Mouse (Mus musculus): Measurements from ENCODE around the gene Myt1. TPM values are rescaled to one million over a fixed set of nuclear protein-coding genes. Genes with fewer than 3 reads are reported as not detected.

The Myt1 gene
- total RNA-seq (2021): 10 to 100 TPM; 26.3 to 27.8 TPM

DNA sequence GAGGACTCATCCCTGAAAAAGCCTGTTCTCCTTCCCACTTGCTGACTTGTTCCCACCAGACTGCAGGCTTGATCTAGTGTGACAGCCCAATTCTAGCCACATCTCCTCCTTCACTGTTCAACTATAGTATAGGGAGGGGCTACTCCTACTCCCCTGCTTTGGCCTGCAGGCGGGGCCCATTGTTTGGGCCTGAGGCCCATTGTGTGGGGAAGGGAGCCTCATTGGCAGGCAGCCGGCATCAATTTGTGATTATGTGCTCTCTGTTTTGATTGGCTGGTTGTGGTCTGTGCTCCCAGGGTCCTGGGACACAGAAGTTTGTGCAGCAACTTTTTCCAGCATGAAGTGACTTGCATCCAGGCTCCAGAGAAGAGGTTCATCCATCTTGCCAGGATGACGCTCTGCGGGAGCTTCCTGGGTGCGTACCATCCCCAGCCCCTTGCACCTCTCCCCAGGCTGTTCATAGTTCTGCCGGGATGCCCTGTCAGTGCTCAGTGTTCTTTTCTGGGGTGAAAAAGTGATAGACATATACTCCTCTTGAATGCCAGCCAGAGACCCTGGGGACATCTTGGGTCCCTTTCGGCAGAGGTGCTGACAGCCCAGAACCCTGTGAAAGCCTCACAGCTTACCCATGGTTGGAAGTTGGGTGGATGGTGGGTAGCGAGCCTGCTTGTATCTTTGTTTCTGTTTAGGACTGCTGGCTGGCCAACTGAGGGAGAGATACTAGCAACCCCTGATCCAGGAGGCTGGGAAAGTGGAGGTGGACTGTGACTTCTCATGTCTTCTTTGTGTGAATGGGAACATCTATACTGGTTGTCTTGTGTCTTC lies at the start of gene Myt1:
Gene Myt1, plus strand, starts transcription at position 327 of the 825 bp plus-strand sequence.
- DNase-seq: no peak

DNA sequence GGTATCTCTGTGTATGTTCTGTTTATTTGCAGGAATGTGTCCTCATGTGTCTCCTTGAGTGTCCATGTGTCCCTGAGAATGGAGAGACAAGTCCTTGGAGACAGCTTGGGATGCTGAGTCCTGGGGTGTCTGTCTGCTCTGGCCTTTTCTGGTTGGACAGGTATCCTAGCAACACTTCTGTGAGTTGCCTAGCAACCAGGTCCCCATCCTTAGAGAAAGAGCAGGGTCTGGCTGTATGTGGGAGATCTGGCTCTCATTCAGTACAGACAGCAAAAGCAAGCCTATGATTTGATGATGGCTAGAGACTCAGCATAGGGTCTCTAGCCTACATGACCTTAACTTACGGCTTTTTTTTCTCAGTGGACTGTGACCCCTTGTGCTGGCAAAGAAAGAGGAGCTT lies 49.4 kb upstream of the Myt1 start:
- DNase-seq: peak in 1 of 2 experiments; percentile 60

DNA sequence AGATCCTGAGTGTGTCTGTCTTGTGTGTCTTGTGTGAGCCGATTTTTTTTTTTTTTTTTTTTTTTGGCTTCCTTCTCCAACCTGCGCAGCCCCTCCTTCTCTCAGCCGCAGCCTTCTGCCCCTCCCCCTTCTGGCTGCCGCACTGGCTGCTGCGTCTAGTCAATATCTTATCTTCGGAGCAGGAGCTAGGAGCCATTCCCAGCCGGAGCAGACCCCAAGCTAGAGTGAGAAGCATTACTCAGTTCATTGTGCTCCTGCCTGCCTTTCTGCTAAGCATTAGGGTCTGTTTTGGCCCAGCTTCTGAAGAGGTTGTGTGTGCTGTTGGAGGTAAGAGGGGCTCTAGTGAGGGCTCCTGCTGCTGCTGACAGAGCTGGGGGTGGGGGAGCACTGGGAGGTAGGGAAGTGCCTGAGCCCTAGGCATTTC lies 48.2 kb upstream of the Myt1 start, which contains the start of gene Oprl1:
Gene Oprl1, plus strand, starts transcription at position 114 of the 424 bp plus-strand sequence.
- DNase-seq: peak; percentile 54 to 58

DNA sequence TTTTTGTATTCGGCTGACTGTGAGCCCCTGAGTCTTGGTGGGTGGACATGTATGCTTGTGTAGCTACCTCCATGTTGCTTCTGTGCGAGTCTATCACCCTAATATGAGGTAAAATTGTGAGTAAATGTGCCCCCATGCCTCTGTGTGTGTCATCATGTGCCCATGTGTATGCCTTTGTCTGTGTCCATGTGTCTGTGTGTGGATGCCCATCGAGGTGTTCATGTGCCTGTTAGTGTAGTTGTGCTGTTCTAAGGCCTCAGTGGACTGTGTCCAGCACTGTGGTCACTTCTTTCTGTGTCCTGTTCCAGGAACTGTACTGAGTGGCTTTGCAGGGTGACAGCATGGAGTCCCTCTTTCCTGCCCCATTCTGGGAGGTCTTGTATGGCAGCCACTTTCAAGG lies 47.8 kb upstream of the Myt1 start:
- DNase-seq: no peak

DNA sequence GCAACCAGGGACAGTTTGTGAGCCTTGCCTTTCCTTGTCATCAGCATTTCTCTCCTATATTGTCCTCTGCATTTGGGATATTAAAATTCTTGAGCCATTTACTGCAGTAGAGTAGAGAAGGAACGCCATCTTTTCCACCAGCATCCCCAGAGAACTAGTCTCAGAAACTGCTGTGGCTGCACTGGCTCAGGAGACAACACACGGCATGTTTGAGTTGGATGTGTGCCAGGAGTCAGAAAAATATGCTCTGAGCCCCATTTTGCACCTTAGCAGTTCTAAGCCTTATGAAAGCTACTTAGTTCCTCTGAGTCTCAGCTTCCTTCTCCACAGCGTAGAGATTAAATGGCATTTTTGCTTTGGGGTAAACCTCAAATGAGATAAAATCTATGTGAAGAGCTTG lies 46.1 kb upstream of the Myt1 start:
- DNase-seq: no peak

DNA sequence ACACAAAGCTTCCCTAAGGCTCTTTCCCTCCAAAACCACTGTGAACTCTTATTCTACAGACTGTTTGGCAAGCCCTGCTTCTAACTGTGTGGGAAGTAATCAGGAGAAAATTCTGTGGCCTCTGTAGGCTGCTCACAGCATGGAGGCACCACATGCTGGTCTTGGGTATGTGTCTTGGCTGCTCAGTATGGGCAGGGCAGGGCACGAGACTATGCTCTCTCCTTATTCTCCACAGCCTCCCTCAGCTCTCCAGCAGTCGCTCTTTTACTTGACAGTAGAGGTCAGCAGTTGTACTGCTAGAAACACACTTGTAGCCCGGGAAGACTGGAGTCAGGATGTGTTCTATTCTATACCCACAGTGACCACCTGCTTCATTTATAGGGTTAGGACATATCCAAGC lies 43.1 kb upstream of the Myt1 start:
- no peak for DNase-seq

DNA sequence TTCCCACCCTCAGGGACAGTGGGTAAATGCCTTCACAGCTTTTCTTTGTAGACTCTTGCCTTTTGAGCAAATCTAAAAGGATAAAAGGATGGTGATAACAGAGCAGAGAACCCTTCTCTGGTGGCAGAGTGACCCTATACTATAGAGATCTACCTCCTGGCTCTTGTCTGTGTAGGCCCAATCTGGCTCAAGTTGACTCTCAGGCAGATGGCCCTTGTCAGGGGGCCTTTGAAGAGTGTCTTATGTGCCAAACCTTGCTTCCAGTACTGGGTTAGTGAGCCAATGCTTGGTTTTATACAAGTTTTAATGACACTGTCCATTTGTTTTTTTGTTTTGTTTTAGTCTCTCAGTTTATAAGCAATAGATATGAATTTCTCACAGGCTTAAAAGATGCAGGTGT lies 41.9 kb upstream of the Myt1 start:
- no peak for DNase-seq

DNA sequence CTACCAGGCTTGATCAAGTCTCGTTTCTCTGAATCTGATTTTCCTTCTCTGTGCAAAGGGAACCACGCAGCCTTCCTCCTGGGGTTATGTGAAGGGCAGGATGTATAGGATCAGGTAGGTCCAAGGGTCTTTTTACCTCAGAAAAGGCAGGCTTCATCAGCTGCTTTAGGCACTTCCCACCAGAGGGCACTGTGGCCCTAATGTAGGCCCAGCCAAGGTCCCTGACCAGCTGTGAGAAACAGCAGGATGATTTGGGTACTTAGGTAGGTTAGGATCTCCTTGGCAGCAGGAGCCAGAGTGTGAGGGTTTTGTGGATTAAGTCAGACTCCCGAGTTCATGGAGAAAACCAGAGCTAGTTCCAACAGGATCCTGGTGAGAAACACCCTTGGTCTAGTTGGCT lies 40.9 kb upstream of the Myt1 start:
- DNase-seq: no peak

DNA sequence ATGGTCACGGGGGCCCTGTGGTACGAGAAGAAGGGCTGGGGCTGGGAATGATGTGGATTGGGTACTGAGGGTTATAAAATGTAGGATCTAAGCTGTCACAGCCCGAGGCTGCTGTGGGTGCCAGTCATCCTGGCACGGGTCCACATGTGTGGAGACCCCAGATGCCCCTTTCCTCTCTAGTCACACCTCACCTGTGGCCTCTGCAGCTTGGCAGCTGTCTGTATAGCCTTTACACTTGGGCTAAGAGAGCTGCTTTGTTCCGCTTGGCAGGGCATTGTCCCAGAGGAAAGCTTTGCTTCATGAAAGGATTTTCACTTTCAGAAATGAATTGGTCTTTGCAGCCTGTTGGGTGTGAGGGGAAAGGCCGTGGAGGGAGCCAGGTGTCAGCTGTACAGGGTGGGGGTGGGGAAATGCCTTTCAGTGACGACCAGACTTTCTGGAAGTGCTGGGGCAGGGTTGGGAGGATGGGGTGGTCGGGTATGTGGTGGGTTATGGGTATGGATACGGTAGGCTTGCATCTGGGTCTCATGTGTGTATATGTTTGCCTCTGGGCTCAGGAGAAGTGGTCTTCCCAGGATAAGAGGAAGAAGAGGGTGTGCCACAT lies 35.4 kb upstream of the Myt1 start:
- DNase-seq: no peak

DNA sequence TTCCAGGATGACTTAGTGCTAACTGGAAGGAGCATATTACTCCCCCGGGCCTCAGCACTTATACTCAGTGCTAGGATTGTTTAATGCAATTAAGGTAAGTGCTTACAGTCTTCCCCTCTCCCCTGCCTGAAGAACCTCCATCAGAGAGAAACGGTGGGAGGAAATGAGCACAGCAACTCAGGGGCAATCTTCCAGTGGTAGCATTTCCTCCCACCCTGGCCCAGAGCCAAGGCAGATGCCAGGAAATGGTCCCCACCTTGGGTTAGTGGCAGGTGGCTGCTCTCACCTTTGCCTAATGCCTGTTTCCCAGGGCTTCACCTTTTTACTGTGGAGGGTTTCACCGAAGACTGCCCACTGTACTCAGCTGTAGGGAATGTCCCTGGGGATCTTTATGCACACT lies 33.1 kb upstream of the Myt1 start:
- no peak for DNase-seq

DNA sequence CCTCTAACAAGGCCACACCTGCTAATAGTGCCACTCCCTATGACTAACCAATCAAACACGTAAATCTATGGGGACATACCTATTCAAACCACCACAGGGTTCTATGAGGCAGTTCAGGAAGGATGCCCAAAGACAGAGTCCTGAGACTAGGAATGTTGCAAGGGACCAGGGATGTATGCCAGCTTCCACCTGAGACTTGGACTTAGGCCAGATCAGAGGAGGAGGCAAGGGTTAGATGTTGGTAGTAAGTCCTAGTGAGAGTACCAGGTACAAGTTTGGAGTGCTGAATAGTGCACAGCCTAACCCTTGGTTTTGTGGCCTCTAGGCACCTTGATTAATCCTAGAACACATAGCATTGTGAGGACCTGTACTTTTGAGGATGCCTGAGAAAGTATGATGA lies 10.5 kb upstream of the Myt1 start:
- no peak for DNase-seq

DNA sequence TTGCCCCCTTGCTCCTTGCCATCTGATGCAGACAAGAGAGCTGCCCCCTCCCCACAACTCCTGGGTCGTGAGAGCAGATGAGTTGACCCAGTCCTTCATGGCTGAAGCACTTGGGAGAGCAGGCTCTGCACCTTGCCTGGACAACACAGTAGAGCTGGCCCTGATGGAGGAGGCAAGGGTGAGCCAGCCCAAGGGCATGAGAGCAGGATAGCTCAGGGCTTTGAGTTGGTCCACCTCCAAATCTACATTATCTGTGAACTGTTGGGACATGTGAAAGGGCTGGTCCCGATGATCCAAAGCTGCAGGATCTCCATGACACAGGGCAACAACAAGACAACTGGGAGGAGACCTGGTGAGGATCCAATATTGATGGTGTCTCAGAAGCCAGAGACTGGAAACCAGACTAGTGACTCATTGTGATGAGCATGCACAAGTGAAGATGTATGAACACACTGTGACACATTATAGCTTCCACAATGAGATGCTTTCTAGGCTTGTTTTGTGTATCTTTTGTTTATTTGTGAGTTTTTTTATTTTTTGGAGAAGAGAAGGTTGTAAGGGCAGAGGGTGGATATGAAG lies 4.9 kb upstream of the Myt1 start:
- no peak for DNase-seq

DNA sequence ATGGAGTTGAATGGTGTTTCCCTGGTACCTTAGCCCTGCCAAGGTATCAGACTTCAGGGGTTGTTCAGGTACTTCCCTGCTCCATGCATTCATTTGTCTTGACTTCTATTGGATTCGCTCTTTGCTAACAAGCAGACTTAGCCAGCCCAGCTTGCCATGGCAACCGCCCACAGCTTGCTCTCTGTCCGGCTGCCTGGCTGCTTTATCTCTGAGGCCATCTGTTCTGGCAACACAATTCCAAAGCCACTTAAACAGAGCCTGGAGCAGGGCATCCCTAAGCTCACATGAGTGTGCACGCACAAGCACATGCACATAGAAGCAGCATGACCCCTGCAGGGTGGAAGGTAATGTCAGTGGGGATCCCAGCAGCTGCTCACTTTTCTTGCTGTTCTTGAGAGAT lies 4.1 kb upstream of the Myt1 start:
- peak in 1 of 2 experiments; percentile 58 for DNase-seq

DNA sequence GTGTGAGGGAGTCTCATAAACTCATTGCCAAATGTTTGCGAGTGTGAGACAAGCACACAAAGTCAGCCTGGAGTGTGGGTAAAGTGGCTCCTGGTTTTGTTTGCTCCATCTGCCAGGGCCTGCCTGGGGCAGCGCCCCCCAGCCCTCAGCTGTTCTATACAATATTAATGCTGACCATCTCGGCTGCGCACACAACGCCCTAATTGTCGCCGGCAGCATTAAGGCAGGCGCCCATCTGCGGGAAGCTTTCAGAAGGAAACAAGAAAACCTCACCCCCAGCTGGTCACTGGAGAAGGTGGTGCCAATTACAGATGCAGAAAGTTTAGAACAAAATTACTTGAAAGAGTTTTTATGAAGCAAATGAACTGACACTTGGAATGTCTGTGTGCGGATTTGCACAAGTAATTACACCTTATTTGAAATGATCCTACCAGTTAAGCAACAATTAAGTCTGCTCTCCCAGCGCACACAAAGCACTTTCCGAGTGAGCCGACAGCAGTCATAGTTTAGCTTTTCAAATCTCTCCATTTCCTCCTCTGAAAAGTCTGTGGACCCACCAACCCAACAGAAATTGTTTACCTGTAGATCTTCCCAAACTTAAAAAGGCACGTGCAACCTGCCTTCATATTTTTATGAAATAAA lies 875 bp downstream of the Myt1 start:
- no peak for DNase-seq

DNA sequence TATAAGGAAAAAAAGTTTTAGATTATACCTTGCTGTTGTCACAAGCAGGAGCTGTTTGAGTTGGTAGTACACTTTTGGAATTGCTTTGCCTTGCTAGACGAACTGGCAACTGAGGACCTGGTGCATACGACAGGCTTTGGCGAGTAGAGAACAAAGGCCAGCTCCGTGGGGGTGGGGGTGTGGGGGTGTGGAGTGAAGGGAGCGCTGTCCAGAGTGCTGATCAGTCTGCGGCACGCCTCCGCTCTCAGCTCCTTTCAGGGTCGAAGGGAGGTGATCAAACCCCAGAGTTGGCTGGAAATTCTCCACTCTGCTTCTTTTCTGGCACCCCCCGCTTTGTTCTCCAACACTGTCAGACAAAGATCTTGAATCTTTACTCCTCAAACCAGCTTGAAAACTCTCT lies 1.5 kb downstream of the Myt1 start:
- DNase-seq: no peak

DNA sequence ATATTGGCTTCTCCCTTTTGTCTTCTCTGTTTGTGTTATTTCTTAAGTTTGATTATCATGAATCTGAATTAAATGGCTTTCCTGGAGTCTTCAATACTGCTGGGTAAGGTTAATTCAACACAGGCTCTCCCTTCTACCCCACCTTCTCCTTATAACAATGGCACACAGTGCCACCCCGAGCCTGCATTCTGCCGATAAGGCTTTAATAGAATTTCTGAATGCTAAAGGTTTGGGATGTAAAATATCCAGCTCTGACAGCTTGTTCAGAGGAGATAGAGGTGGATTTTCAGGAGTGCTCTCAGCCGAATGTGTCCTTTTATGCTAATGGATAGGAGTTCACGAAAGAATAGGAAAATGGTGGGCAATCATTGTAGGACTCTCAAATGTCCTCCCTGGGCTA lies 2.1 kb downstream of the Myt1 start:
- no peak for DNase-seq

DNA sequence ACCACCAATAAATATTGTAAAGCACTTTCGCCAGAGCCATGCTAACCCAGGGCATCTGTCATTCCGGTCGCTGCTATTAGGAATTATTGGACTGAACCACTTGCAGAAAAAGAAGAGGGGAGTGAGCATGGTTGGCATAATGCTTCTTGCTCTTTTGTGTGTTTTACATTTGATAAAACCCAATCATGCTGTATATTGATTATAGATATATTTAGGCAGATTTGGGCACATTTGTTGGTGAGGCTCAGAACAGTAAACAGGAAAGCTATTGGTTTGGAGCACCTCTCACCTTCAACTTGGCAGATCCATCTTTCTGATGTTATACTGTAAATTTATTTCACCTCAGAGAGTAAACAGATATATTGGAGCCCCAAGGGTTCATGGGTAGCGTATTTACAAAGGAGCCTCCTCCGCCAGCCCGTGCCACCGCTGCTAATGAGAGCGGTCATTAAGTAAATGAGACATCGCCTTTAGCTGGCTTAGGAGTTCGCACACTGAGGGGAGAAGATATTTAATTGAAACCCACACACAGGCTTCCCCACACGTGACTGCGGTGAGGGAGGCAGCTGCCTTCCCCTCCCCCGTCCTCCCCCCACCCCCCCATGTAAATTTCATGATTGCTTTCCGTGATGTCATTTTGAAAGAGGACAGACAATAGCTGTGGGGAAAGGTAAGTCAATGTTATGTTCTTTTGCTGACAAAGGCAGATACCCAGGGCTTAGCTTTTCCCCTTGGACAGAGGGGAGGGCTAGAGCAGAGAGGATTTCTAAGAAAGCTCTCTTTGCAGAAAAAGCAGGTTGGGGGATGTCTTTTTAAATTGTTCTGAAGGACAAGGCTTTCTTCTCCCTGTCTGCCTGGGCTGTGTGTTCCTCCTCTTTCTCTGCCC lies 3.8 kb downstream of the Myt1 start:
- peak; percentile 49 to 53 for DNase-seq

DNA sequence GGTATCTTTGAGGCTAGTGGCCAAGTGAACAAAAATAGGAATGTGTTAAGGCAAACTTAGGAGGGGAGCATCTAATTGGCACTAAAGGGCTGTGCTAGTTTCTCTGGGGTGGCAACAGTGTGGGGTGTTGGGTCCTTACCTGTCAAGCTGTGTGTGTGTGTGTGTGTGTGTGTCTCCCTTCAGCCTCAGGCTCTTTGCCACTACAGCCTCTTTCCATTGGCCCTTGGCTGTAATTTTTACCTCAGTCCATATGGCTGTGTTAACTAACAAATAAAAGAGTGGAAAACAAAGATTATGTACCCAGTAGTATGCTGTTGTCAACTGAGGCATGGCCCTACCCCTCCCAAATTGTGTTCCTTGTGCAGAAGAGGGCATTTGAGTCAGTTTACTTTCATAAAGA lies 5.3 kb downstream of the Myt1 start:
- no peak for DNase-seq

DNA sequence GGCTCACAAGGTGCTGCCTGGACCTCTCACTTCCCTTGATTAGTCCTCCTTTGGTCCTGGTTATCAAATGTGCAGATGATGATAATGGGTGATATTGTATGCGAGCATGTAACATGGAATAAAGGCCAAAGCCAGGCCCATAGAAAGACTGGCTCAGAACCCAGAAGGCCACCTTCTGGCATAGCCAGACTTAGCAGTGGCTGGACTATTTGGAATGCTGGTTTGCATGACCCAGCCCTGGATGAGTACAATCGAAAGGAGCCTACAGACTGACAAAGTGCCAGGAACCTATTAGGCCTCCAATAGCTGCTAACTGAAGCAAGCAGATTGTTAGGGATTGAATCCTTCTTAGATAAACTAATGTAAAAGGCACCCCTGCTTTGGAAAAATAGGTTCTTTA lies 6.3 kb downstream of the Myt1 start:
- DNase-seq: no peak

DNA sequence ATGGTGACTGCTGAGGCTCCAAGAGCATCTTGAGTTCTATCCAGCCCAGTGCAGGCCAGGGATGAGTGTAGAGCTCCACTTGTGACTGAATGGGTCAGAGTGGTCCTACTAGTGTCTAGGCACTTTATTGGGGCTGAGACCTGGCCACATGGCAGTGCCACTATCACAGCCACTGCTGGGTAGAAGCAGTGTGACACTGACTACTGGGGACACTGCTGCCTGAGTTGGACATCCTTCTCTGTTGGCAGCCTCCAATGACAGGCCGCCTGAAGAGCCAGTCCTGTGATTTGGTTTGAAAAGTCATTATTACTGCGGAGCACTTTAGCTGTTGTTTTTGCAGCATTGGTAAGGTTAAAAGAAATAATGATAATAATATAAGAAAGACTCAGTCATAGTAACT lies 10.1 kb downstream of the Myt1 start:
- DNase-seq: no peak

DNA sequence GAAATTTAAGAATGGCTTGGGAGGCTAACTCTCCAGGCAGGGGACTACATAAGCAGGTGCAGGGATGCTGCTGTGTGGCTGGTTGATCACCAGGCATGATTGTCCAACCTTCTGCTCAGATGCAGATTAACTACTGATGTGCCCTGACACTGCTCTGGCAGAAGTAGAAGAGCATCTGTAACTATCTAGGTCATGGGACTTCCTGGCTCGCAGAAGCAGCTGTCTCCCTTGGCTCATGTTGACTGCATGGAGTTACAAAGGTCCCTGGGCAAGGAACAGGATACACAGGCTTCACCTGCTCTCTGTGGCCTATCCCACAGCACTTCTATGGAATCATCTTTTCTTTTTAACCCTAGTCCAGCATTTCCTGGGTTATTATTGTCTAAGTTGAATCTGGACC lies 12.7 kb downstream of the Myt1 start:
- no peak for DNase-seq

DNA sequence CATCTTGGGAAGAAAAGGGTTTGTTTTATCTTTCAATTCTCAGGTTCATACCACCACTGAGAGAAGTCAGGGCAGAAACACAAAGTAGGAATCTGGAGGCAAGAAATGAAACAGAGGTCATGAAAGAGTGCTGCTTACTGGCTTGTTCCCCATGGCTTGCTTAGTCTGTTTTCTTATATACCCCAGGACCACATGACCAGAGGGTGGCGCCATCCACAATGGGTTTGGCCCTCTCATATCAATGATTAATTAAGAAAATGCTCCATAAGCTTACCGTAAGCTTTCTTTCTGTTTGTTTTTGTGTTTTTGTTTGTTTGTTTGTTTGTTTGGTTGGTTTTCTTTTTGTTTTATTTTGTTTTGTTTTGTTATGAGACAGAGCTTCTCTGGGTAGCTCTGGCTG lies 14.6 kb downstream of the Myt1 start:
- no peak for DNase-seq
